Mouse (Mus musculus) megakaryocyte progenitor cell, adult 5-6 weeks (primary cell): ENCODE data around the gene Pde10a. TPM values are rescaled to one million over a fixed set of nuclear protein-coding genes. Genes with fewer than 3 reads are reported as not detected.

ENCODE experiments used
- ATAC-seq: replicated peaks from 2 replicates; pipeline ENCODE4 v1.8.0; 2016; ENCODE audit warnings: mild to moderate bottlenecking, moderate TSS enrichment, inconsistent platforms; ENCODE audit not compliant: poor library complexity
- total RNA-seq, 2 experiments: library from RNA; stranded (forward) in 1 of 2; stranded (reverse) in 1 of 2; fragments of 157-497, 149-512 nt in 1 of 2; fragments of 200-1000 nt in 1 of 2; gene quantifications; 2 replicates each; pipeline versions ENCODE4 v1.2.3 to v1.2.4; 2015 to 2017

The Pde10a gene
- total RNA-seq (2015), result 0.10 TPM in 1 of 2 replicates, not detected in the other
- total RNA-seq (2017), result 0.04 TPM in 1 of 2 replicates, not detected in the other

- no peak for ATAC-seq
Observed at GRCm38 (mm10) chr17:8525225-8525721, at the start of gene Pde10a. Pde10a (plus strand) TSS chr17:8525372.

GRCm38 (mm10) chr17:8478554-8478953 is 46.6 kb upstream of the Pde10a start:
- no peak for ATAC-seq

- ATAC-seq, result no peak
Observed at GRCm38 (mm10) chr17:8479493-8480128, 45.6 kb upstream of the Pde10a start.

- no peak for ATAC-seq
Observed at GRCm38 (mm10) chr17:8481797-8482196, 43.4 kb upstream of the Pde10a start.

GRCm38 (mm10) chr17:8482876-8483275 is 42.3 kb upstream of the Pde10a start:
- ATAC-seq, result no peak

GRCm38 (mm10) chr17:8484246-8484645 is 40.9 kb upstream of the Pde10a start:
- ATAC-seq, result no peak

GRCm38 (mm10) chr17:8485146-8485545 is 40.0 kb upstream of the Pde10a start:
- ATAC-seq, result no peak

GRCm38 (mm10) chr17:8487824-8488223 is 37.3 kb upstream of the Pde10a start:
- ATAC-seq, result no peak

GRCm38 (mm10) chr17:8490971-8491370 is 34.2 kb upstream of the Pde10a start:
- no peak for ATAC-seq

GRCm38 (mm10) chr17:8493461-8493860 is 31.7 kb upstream of the Pde10a start:
- no peak for ATAC-seq

GRCm38 (mm10) chr17:8498151-8498550 is 27.0 kb upstream of the Pde10a start:
- peak; percentile 37; the same call in 1 of the 2 replicates for ATAC-seq

GRCm38 (mm10) chr17:8498655-8499054 is 26.5 kb upstream of the Pde10a start:
- peak; percentile 60 for ATAC-seq

GRCm38 (mm10) chr17:8499564-8500117 is 25.5 kb upstream of the Pde10a start:
- no peak for ATAC-seq

GRCm38 (mm10) chr17:8504381-8504780 is 20.8 kb upstream of the Pde10a start:
- ATAC-seq, result peak; percentile 35; the same call in 1 of the 2 replicates

GRCm38 (mm10) chr17:8505669-8506426 is 19.3 kb upstream of the Pde10a start:
- peak; percentile 94 for ATAC-seq

GRCm38 (mm10) chr17:8506726-8507125 is 18.4 kb upstream of the Pde10a start:
- no peak for ATAC-seq

- no peak for ATAC-seq
Observed at GRCm38 (mm10) chr17:8507654-8508053, 17.5 kb upstream of the Pde10a start.

GRCm38 (mm10) chr17:8508305-8509141 is 16.6 kb upstream of the Pde10a start:
- peak; percentile 56 for ATAC-seq

GRCm38 (mm10) chr17:8516006-8516405 is 9.2 kb upstream of the Pde10a start:
- ATAC-seq, result no peak

- ATAC-seq, result no peak
Observed at GRCm38 (mm10) chr17:8523986-8524385, 1.2 kb upstream of the Pde10a start.
